Comparison of ENCODE assay signal across 27 mouse cellular contexts in the genomic region with DNA sequence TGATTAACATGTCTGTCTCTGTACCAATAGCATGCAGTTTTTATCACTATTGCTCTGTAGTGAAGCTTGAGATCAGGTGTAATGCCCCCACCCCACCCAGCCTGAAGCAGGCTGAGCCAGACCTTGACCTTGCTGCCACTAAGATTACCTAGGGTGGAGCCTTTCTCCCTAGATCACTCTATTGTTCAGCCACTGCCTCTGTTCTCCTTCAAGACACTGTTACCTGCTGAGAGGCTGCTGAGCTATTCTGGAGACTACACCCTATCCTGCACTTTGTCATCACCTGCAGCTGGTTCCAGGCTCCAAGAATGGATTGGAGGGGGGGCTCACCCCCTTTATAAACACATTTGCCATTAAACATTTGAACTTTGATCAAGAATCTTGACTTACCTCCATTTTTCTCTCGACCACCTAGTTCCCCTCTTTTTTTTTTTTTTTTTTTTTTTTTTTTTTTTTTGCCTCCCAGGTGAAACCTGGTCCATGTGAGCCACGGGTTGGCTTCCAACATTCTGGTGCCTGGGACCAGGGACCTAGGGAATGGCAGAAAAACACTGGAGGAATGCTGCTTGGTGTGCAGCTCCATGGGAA. TPM values are rescaled to one million over a fixed set of nuclear protein-coding genes. Genes with fewer than 3 reads are reported as not detected.
"Had no signal": no experiment of that assay in that cellular context is flagged by ENCODE, and none has a peak within 500 bp of the region (broad histone marks: within the 10 kb centered on the region; RNA-seq: fewer than 3 reads in every experiment).

No protein-coding gene starts in this region.

- H3K9me3 ChIP-seq: liver, embryonic 15.5 days; midbrain, embryonic 10.5 days; midbrain, embryonic 13.5 days; midbrain, embryonic 15.5 days; neural tube, embryonic 12.5 days had no signal

- H3K27ac ChIP-seq: liver, embryonic 15.5 days; midbrain, embryonic 10.5 days; midbrain, embryonic 13.5 days; midbrain, embryonic 15.5 days; neural tube, embryonic 12.5 days had no signal

- H3K4me1 ChIP-seq: liver, embryonic 15.5 days; midbrain, embryonic 10.5 days; midbrain, embryonic 13.5 days; midbrain, embryonic 15.5 days; neural tube, embryonic 12.5 days had no signal

- H3K27me3 ChIP-seq: liver, embryonic 15.5 days; midbrain, embryonic 13.5 days; midbrain, embryonic 15.5 days; neural tube, embryonic 12.5 days had no signal

- H3K9ac ChIP-seq: liver, embryonic 15.5 days; liver, postnatal 0 days; lung, embryonic 14.5 days; midbrain, embryonic 13.5 days; midbrain, embryonic 15.5 days; neural tube, embryonic 12.5 days had no signal

- ATAC-seq: liver, postnatal 0 days; midbrain, embryonic 13.5 days; midbrain, embryonic 15.5 days had no signal

- H3K4me3 ChIP-seq: liver, embryonic 15.5 days; midbrain, embryonic 10.5 days; midbrain, embryonic 13.5 days; midbrain, embryonic 15.5 days; neural tube, embryonic 12.5 days had no signal

- H3K4me2 ChIP-seq: liver, embryonic 15.5 days; lung, embryonic 14.5 days; midbrain, embryonic 13.5 days; midbrain, embryonic 15.5 days; neural tube, embryonic 12.5 days had no signal

- DNase-seq: liver, postnatal 0 days; lung, embryonic 14.5 days; lung, postnatal 10 days; lung, postnatal 4 days; retina, postnatal 1 day; right cerebral cortex, adult 18-20 months; right cerebral cortex, postnatal 25 days; right cerebral cortex, postnatal 4 days; spleen, adult 18-20 months; thymus, adult 18-20 months; thymus, postnatal 14 days; thymus, postnatal 36 days had no signal

- H3K36me3 ChIP-seq: liver, embryonic 15.5 days; midbrain, embryonic 10.5 days; midbrain, embryonic 13.5 days; midbrain, embryonic 15.5 days; neural tube, embryonic 12.5 days had no signal

RNA-seq across cellular contexts. Expression of a gene that starts 28.3 kb away (rescaled TPM):
- total RNA-seq: megakaryocyte, adult 5-6 weeks; megakaryocyte-erythroid progenitor cell, adult 5-6 weeks; midbrain, postnatal 0 days; monocyte, adult 5-6 weeks had no signal
- polyA plus RNA-seq: liver, embryonic 15.5 days; liver, postnatal 0 days; lung, embryonic 14.5 days; lung, embryonic 16.5 days; midbrain, embryonic 10.5 days; midbrain, embryonic 13.5 days; midbrain, embryonic 15.5 days; midbrain, postnatal 0 days; neural tube, embryonic 12.5 days; neural tube, embryonic 14.5 days; small intestine, adult 2 months; stomach, embryonic 14.5 days; stomach, embryonic 16.5 days; thymus, postnatal 0 days had no signal
